Mouse (Mus musculus) liver, adult 2 months (tissue): ENCODE results near the gene Spg7. TPM values are rescaled to one million over a fixed set of nuclear protein-coding genes. Genes with fewer than 3 reads are reported as not detected.
A peak's percentile ranks its signal among the peaks of the same experiment; 100 is the strongest.

ENCODE experiments used
- DNase-seq: peaks from one replicate; pipeline ENCODE4 v3.0.0-alpha.2; 2011; ENCODE audit warnings: low read depth, low spot score; ENCODE audit errors: extremely low read depth
- H3K27ac ChIP-seq: fragments of 200-500 bp; replicated peaks from 2 replicates; pipeline ENCODE4 v1.5.1; 2012; ENCODE audit warnings: low read depth, mild to moderate bottlenecking, control low read depth, inconsistent platforms, low read length; ENCODE audit not compliant: insufficient read depth
- H3K27me3 ChIP-seq: fragments of 200-500 bp; 2 replicates; pipeline ENCODE4 v1.6.1; 2012; ENCODE audit warnings: mild to moderate bottlenecking, moderate library complexity, low read length, inconsistent platforms; ENCODE audit not compliant: control insufficient read depth, insufficient read depth
- H3K36me3 ChIP-seq: fragments of 200-500 bp; 2 replicates; pipeline ENCODE4 v1.6.1; 2012; ENCODE audit warnings: low read length, inconsistent platforms; ENCODE audit not compliant: control insufficient read depth, insufficient read depth
- H3K4me1 ChIP-seq: fragments of 200-500 bp; 2 replicates; pipeline ENCODE4 v1.6.1; 2011; ENCODE audit warnings: low read length; ENCODE audit not compliant: control insufficient read depth, insufficient read depth
- H3K4me3 ChIP-seq: fragments of 200-500 bp; 2 replicates; pipeline ENCODE4 v1.5.1; 2011; ENCODE audit warnings: low read depth, mild to moderate bottlenecking, control low read depth, low read length, moderate library complexity; ENCODE audit not compliant: insufficient read depth
- H3K79me2 ChIP-seq: fragments of 200-500 bp; 2 replicates; pipeline ENCODE4 v1.6.1; 2012; ENCODE audit warnings: inconsistent platforms, mild to moderate bottlenecking, low read length, moderate library complexity; ENCODE audit not compliant: control insufficient read depth, insufficient read depth
- H3K9ac ChIP-seq: fragments of 200-500 bp; 2 replicates; pipeline ENCODE4 v1.6.1; 2012; ENCODE audit warnings: low read depth, mild to moderate bottlenecking, control low read depth, inconsistent platforms, low read length
- CTCF ChIP-seq: fragments of 200-500 bp; IDR thresholded peaks from 2 replicates; pipeline ENCODE4 v1.5.1; 2011; ENCODE audit warnings: low read depth, low read length, control low read depth
- POLR2A ChIP-seq: fragments of 200-500 bp; IDR thresholded peaks from 2 replicates; pipeline ENCODE4 v1.6.1; 2011; ENCODE audit warnings: low read length, control low read depth; ENCODE audit not compliant: insufficient read depth; ENCODE audit errors: extremely low read depth
- WGBS: fragments of 180-500 bp; shearing (Covaris S2); methylation state at CpG from one replicate; pipeline ENCODE4 v1.1.7; 2018; 5-methylcytosine and 5-hydroxymethylcytosine counted together
- polyA plus RNA-seq: library from polyadenylated mRNA; depleted of rRNA; stranded (reverse); fragments of >200 nt; gene quantifications from 2 replicates; pipeline ENCODE4 v1.2.3, GENCODE M21; 2012; rRNA removed
- total RNA-seq: library from RNA; depleted of rRNA; stranded (reverse); fragments of >200 nt; gene quantifications from 2 replicates; pipeline ENCODE4 v1.2.3, GENCODE M21; 2014; rRNA removed

The Spg7 gene
- total and polyA plus RNA-seq, 2 experiments, result 27.4 to 62.4 TPM

DNA sequence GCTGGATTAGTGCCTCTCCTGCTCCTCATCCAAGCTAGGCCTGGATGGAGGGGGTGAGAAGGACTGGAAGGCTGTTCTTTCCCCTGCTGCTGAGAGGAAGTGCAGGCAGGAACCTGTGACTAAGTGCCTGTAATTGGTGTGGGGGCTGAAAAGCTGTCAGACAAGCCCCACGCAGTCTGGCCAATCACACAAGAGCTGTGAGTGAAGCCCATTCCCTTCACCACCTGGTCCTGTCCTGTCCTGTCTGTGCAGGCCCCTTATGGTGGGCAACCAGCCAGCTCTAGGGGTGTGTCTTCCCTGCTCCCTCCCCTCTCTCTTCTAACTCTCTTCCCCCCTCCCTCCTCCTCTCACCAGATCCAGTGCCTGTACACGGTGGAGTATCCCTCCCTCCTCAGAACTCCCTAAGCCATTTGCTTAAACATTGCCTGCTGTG lies 74.9 kb downstream of the Spg7 start:
- 66% methylated on average over 2 of the region's 2 CpGs for WGBS
- no peak for TF ChIP-seq CTCF
- no peak for TF ChIP-seq POLR2A
- Histone ChIP-seq H3K9ac (no peak overlapping the region), H3K4me1 (no peaks in the 10 kb centered on the region), H3K79me2 (no peaks in the 10 kb centered on the region), H3K36me3 (no peaks in the 10 kb centered on the region), H3K4me3 (no peak overlapping the region), H3K27me3 (no peaks in the 10 kb centered on the region), H3K27ac (no peak overlapping the region)
- no peak for DNase-seq

DNA sequence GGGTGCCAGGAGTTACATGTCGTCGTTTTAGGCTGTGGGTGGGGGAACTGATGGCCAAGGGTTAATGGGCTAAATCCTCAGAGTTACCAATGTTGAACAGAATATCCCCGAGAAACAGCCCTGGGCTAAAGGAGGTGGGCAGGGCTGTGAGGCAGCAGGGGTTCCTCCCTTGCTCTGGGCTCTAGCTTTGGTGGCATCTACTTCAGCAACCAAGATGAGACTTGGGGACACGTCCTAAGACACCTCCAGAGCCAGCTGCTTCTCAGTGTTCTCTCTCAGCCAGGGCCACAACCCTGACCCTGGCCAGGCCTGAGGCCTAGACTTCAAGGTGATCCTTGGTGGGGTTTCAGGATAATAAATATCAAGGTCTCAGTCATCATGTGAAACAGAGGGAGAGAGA lies 76.0 kb downstream of the Spg7 start:
- 84% methylated on average over 4 of the region's 4 CpGs for WGBS
- no peaks in the 10 kb centered on the region for H3K79me2 ChIP-seq
- no peaks in the 10 kb centered on the region for H3K36me3 ChIP-seq
- H3K4me3 ChIP-seq, result no peak overlapping the region
- no peaks in the 10 kb centered on the region for H3K4me1 ChIP-seq
- no peak for TF ChIP-seq POLR2A
- TF ChIP-seq CTCF, result no peak
- no peaks in the 10 kb centered on the region for H3K27me3 ChIP-seq
- H3K9ac ChIP-seq, result no peak overlapping the region
- H3K27ac ChIP-seq, result no peak overlapping the region
- DNase-seq, result no peak

DNA sequence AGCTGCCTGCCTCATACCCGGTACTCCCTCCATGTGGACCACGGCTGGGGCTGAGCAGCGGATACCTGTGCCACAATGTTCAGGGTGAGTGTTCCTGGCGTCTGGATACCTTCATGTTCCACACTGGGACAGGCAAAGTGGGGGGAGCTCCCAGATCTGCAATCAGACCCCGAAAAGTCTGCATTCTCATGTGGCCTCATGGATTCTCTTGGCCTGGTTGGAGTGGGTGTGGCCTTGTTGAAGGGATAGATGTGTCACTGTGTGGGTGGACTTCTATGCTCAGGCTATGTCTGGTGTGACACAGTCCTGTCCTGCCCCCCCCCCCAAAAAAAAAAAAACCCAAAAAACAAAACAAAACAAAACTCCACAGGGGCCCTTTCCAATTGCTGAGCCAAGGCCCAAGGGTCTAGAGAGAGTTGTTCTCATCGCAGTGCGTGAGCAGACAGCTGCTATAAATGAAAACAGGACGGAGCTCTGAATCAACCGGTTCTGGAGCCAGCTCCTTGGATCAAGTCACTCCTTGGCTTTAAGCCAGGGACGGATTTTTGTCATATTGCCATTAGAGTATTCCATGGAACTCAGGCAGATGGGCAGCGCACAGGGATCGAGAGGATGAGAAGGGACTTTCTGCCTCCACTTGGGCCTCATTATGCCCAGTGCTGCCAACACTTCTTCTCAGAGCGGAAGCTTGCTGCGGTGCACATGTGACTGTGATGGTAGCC lies 79.2 kb downstream of the Spg7 start:
- Histone ChIP-seq H3K4me3 (no peak overlapping the region), H3K36me3 (no peaks in the 10 kb centered on the region), H3K9ac (no peak overlapping the region), H3K79me2 (no peaks in the 10 kb centered on the region), H3K27me3 (no peaks in the 10 kb centered on the region), H3K4me1 (no peaks in the 10 kb centered on the region), H3K27ac (no peak overlapping the region)
- DNase-seq, result peak; percentile 62
- WGBS, result 57% methylated on average over 14 of the region's 14 CpGs
- TF ChIP-seq POLR2A, result no peak
- TF ChIP-seq CTCF, result no peak

DNA sequence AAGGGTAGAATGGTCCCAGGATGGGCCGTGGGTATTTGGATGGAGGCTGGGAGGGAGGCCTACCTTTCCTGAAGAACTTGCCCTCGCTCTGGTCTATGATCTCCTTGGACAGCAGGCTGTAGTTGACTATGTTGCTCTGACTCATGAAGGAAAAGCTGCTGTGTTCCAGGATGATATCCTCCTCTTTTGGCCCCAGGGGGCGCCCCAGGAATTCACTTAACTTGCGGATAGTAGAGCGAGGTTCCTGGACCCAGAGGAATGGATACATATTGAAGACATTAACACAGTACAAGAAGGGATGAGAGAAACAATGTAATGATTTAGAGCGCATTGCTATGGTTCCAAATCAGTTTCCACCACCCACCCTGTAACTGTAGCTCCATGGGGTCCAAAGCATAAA lies 82.5 kb downstream of the Spg7 start:
- Histone ChIP-seq H3K27me3 (no peaks in the 10 kb centered on the region), H3K9ac (no peak overlapping the region), H3K79me2 (no peaks in the 10 kb centered on the region), H3K4me3 (no peak overlapping the region), H3K36me3 (no peaks in the 10 kb centered on the region), H3K27ac (no peak overlapping the region), H3K4me1 (no peaks in the 10 kb centered on the region)
- WGBS, result 53% methylated on average over 6 of the region's 6 CpGs
- peak; percentile 55 for DNase-seq
- TF ChIP-seq POLR2A (no peak), CTCF (peak; percentile 62)

DNA sequence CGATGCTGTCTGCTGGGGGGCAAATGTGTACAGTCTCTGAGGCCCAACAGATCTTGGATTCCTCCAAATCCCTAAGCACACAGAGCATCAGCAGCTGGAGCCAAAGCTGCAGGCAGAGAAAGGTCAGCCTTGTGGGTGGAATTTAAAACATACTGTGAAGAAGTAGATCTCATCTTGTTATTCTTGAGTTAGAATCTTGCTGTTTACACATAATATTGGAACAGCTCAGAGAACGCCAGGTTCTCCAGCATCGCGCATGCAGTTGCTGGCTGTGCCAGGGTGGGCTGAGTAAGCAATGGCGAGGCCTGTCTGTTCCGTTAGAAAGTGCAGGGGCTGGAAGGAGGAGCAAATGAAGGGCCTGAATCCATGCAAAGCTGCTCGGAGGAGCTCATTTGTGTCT lies 83.6 kb downstream of the Spg7 start:
- no peak for TF ChIP-seq CTCF
- TF ChIP-seq POLR2A, result no peak
- Histone ChIP-seq H3K9ac (no peak overlapping the region), H3K27me3 (no peaks in the 10 kb centered on the region), H3K79me2 (no peaks in the 10 kb centered on the region), H3K36me3 (no peaks in the 10 kb centered on the region), H3K4me1 (no peaks in the 10 kb centered on the region; the same call in 1 of the 2 replicates), H3K4me3 (no peak overlapping the region), H3K27ac (no peak overlapping the region)
- 86% methylated on average over 7 of the region's 7 CpGs for WGBS
- DNase-seq, result no peak

Other genes with a start within 250 kb of the Spg7 start
- 0.07 TPM in 1 of 2 replicates, not detected in the other for gene Cdh15, start 215.0 kb upstream of the Spg7 start, total RNA-seq
- 0.06 and 0.11 TPM in 2 replicates for gene Cdh15, start 215.0 kb upstream of the Spg7 start, polyA plus RNA-seq
- gene Ankrd11, start 20.7 kb upstream of the Spg7 start, total RNA-seq, result 22.1 and 28.0 TPM in 2 replicates
- gene Ankrd11, start 20.7 kb upstream of the Spg7 start, polyA plus RNA-seq, result 22.7 and 28.3 TPM in 2 replicates
- gene Rpl13, start 39.4 kb downstream of the Spg7 start, total RNA-seq, result 764 and 919 TPM in 2 replicates
- 634 and 769 TPM in 2 replicates for gene Rpl13, start 39.4 kb downstream of the Spg7 start, polyA plus RNA-seq
- 0.07 and 0.09 TPM in 2 replicates for gene Cpne7, start 54.4 kb downstream of the Spg7 start, total RNA-seq
- 0.09 and 0.28 TPM in 2 replicates for gene Cpne7, start 54.4 kb downstream of the Spg7 start, polyA plus RNA-seq
- gene Sult5a1, start 95.4 kb downstream of the Spg7 start, total RNA-seq, result 15.5 and 29.8 TPM in 2 replicates
- 62.7 and 154 TPM in 2 replicates for gene Sult5a1, start 95.4 kb downstream of the Spg7 start, polyA plus RNA-seq
- 0.55 and 0.74 TPM in 2 replicates for gene Dpep1, start 123.3 kb downstream of the Spg7 start, total RNA-seq
- gene Dpep1, start 123.3 kb downstream of the Spg7 start, polyA plus RNA-seq, result 0.45 and 1.8 TPM in 2 replicates
- gene Chmp1a, start 149.8 kb downstream of the Spg7 start, total RNA-seq, result 51.5 and 58.5 TPM in 2 replicates
- gene Chmp1a, start 149.8 kb downstream of the Spg7 start, polyA plus RNA-seq, result 67.1 and 67.7 TPM in 2 replicates
- 0.28 and 0.34 TPM in 2 replicates for gene Spata33, start 149.9 kb downstream of the Spg7 start, total RNA-seq
- gene Spata33, start 149.9 kb downstream of the Spg7 start, polyA plus RNA-seq, result 0.13 and 0.61 TPM in 2 replicates
- 16.9 and 18.2 TPM in 2 replicates for gene Cdk10, start 161.9 kb downstream of the Spg7 start, total RNA-seq
- 29.8 and 45.1 TPM in 2 replicates for gene Cdk10, start 161.9 kb downstream of the Spg7 start, polyA plus RNA-seq
- gene Spata2l, start 173.3 kb downstream of the Spg7 start, total RNA-seq, result 16.8 and 18.1 TPM in 2 replicates
- gene Spata2l, start 173.3 kb downstream of the Spg7 start, polyA plus RNA-seq, result 27.3 and 41.2 TPM in 2 replicates
- gene Zfp276, start 191.3 kb downstream of the Spg7 start, total RNA-seq, result 21.3 and 26.3 TPM in 2 replicates
- gene Zfp276, start 191.3 kb downstream of the Spg7 start, polyA plus RNA-seq, result 17.7 and 24.5 TPM in 2 replicates
- 5.6 and 6.6 TPM in 2 replicates for gene Vps9d1, start 191.4 kb downstream of the Spg7 start, total RNA-seq
- 40.9 and 48.8 TPM in 2 replicates for gene Vps9d1, start 191.4 kb downstream of the Spg7 start, polyA plus RNA-seq